Mouse (Mus musculus) heart, embryonic 14.5 days (tissue): ENCODE measurements around the gene Slfn5. TPM values are rescaled to one million over a fixed set of nuclear protein-coding genes. Genes with fewer than 3 reads are reported as not detected.
"Not testable (repeated sequence)": the region's sequence is repeated elsewhere in the genome, so short reads cannot be mapped to it uniquely, and the experiment has no call there.

Source experiments
- ATAC-seq: fragments of 200-750 bp; cut with Nextera tagmentation; 2 replicates; pipeline ENCODE4 v1.8.0; 2017; ENCODE audit warnings: low read depth, moderate TSS enrichment; ENCODE audit not compliant: insufficient number of reproducible peaks, insufficient read depth, low FRiP score
- H3K27ac ChIP-seq, 2 experiments: fragments of 200-500 bp in 1 of 2; fragments of 300-500 bp in 1 of 2; sonication (generic) in 1 of 2; replicated peaks in 1 of 2; 2 replicates each; pipeline ENCODE4 v1.5.1; 2012 to 2014; ENCODE audit warnings: low read depth in 2 of 2, low read length in 2 of 2, control low read depth in 1 of 2, mild to moderate bottlenecking in 1 of 2, mixed read lengths in 1 of 2; ENCODE audit not compliant: control insufficient read depth in 1 of 2, insufficient read depth in 1 of 2
- H3K27me3 ChIP-seq: fragments of 300-500 bp; sonication (generic); 2 replicates; pipeline ENCODE4 v1.6.1; 2014; ENCODE audit warnings: mild to moderate bottlenecking, low read length, control low read depth; ENCODE audit not compliant: control insufficient read depth, insufficient read depth
- H3K36me3 ChIP-seq: fragments of 300-500 bp; sonication (generic); 2 replicates; pipeline ENCODE4 v1.6.1; 2014; ENCODE audit warnings: mild to moderate bottlenecking, control low read depth, low read length, mixed read lengths; ENCODE audit not compliant: control insufficient read depth, insufficient read depth
- H3K4me1 ChIP-seq, 2 experiments: fragments of 200-500 bp in 1 of 2; fragments of 300-500 bp in 1 of 2; sonication (generic) in 1 of 2; 2 replicates each; pipeline ENCODE4 v1.6.1; 2012 to 2014; ENCODE audit warnings: low read length in 2 of 2, control low read depth in 1 of 2, mixed read lengths in 1 of 2; ENCODE audit not compliant: control insufficient read depth in 2 of 2, insufficient read depth in 2 of 2
- H3K4me2 ChIP-seq: fragments of 300-500 bp; sonication (generic); 2 replicates; pipeline ENCODE4 v1.6.1; 2014; ENCODE audit warnings: mild to moderate bottlenecking, low read length
- H3K4me3 ChIP-seq, 2 experiments: fragments of 200-500 bp in 1 of 2; fragments of 300-500 bp in 1 of 2; sonication (generic) in 1 of 2; 2 replicates each; pipeline ENCODE4 v1.5.1; 2012 to 2014; ENCODE audit warnings: low read length in 2 of 2, mild to moderate bottlenecking in 2 of 2, control low read depth in 1 of 2, low read depth in 1 of 2, moderate library complexity in 1 of 2; ENCODE audit not compliant: control insufficient read depth in 1 of 2, insufficient read depth in 1 of 2
- H3K9ac ChIP-seq: fragments of 300-500 bp; sonication (generic); 2 replicates; pipeline ENCODE4 v1.6.1; 2014; ENCODE audit warnings: mild to moderate bottlenecking, low read length
- H3K9me3 ChIP-seq: fragments of 300-500 bp; sonication (generic); 2 replicates; pipeline ENCODE4 v1.6.1; 2016; ENCODE audit warnings: low read length, control low read depth; ENCODE audit not compliant: control insufficient read depth
- WGBS: fragments of 180-500 bp; shearing (Covaris S2); extraction: QIAGEN DNeasy Blood & Tissue Kit; methylation state at CpG from one replicate; pipeline ENCODE4 v1.1.7; 2014; 5-methylcytosine and 5-hydroxymethylcytosine counted together
- polyA plus RNA-seq: library from polyadenylated mRNA; unstranded; fragments of >200 nt; fragmentation: Nextera tagmentation; extraction: Ambion mirVana; gene quantifications from 2 replicates; pipeline ENCODE4 v1.2.1, GENCODE M21; 2014

Slfn5 gene
- polyA plus RNA-seq, 1 experiment from 2014 or later = 6.8 TPM

GRCm38 (mm10) chr11:82910679-82911389 is 40.3 kb upstream of the Slfn5 start:
- H3K4me1 ChIP-seq = peaks cover 26 to 56% of the 10 kb centered on the region in 2 experiments
- no peaks in the 10 kb centered on the region for H3K27me3 ChIP-seq
- H3K4me3 ChIP-seq = peak overlapping the region; percentile 55
- H3K4me2 ChIP-seq = peak overlapping the region; percentile 85
- H3K27ac ChIP-seq = peak overlapping the region; percentile 97
- no peaks in the 10 kb centered on the region for H3K9me3 ChIP-seq
- WGBS = 14% methylated on average over 11 of the region's 11 CpGs
- peak overlapping the region; percentile 86 for H3K9ac ChIP-seq
- peaks cover 22% of the 10 kb centered on the region for H3K36me3 ChIP-seq
- peak; percentile 90 for ATAC-seq

- peak overlapping the region in 1 of 2 experiments; percentile 20; a peak in 1 of 4 replicates for H3K4me3 ChIP-seq
- ATAC-seq = no peak
These were observed 36.3 kb upstream of the Slfn5 start for GRCm38 (mm10) chr11:82914711-82915352.

GRCm38 (mm10) chr11:82920768-82921167 is 30.4 kb upstream of the Slfn5 start:
- no peak overlapping the region for H3K27ac ChIP-seq
- no peaks in the 10 kb centered on the region for H3K27me3 ChIP-seq
- 51% methylated on average over 10 of the region's 10 CpGs for whole genome bisulfite sequencing
- no peaks in the 10 kb centered on the region for H3K9me3 ChIP-seq
- H3K4me2 ChIP-seq = no peak overlapping the region
- no peak overlapping the region for H3K9ac ChIP-seq
- no peak for ATAC-seq
- no peak overlapping the region for H3K4me3 ChIP-seq
- H3K4me1 ChIP-seq = peaks cover 8 to 10% of the 10 kb centered on the region in 2 experiments; a peak in 3 of 4 replicates
- peaks cover 96% of the 10 kb centered on the region for H3K36me3 ChIP-seq

More at GRCm38 (mm10) chr11:82914711-82915352, 36.3 kb upstream of the Slfn5 start:
- peak overlapping the region; percentile 85 for H3K4me2 ChIP-seq
- H3K27me3 ChIP-seq = no peaks in the 10 kb centered on the region
- peaks cover 48% of the 10 kb centered on the region for H3K36me3 ChIP-seq
- no peak overlapping the region for H3K9ac ChIP-seq
- WGBS = 6% methylated on average over 16 of the region's 16 CpGs
- H3K9me3 ChIP-seq = no peaks in the 10 kb centered on the region
- peaks cover 15 to 39% of the 10 kb centered on the region in 2 experiments for H3K4me1 ChIP-seq
- 0 out of 4 replicates have a peak overlapping the region, but pooled peaks of 1 of the 2 experiments have one; percentile 10 for H3K27ac ChIP-seq

DNA sequence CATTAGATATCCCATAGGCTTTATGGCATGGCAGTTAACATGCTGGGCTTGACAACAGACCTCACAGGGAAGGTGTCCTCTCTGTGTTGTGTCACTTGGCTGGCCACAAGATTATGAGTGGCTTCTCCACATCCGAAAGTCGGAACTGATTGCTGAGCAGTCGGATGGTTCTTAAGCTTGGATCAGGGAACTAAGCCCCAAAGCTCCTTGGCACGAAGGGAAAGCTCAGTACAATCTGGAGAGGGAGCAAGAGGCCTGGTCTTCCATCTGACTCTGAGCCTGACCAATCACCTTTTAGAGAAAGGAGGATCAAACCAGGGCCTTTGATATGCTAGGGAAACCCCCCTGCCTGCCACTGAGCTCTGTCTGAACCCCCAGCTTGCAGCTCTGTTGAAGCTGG is 29.5 kb upstream of the Slfn5 start:
- Histone ChIP-seq H3K36me3 (peaks cover 96% of the 10 kb centered on the region), H3K4me3 (no peak overlapping the region), H3K4me2 (no peak overlapping the region), H3K4me1 (peaks cover 10 to 11% of the 10 kb centered on the region in 2 experiments; a peak in 3 of 4 replicates), H3K9ac (no peak overlapping the region), H3K27me3 (no peaks in the 10 kb centered on the region), H3K9me3 (no peaks in the 10 kb centered on the region), H3K27ac (no peak overlapping the region)
- WGBS = 80% methylated on average over 4 of the region's 4 CpGs
- ATAC-seq = no peak

GRCm38 (mm10) chr11:82923910-82924309 is 27.2 kb upstream of the Slfn5 start:
- not testable (repeated sequence) for ATAC-seq
- H3K36me3 ChIP-seq = peaks cover 96% of the 10 kb centered on the region

DNA sequence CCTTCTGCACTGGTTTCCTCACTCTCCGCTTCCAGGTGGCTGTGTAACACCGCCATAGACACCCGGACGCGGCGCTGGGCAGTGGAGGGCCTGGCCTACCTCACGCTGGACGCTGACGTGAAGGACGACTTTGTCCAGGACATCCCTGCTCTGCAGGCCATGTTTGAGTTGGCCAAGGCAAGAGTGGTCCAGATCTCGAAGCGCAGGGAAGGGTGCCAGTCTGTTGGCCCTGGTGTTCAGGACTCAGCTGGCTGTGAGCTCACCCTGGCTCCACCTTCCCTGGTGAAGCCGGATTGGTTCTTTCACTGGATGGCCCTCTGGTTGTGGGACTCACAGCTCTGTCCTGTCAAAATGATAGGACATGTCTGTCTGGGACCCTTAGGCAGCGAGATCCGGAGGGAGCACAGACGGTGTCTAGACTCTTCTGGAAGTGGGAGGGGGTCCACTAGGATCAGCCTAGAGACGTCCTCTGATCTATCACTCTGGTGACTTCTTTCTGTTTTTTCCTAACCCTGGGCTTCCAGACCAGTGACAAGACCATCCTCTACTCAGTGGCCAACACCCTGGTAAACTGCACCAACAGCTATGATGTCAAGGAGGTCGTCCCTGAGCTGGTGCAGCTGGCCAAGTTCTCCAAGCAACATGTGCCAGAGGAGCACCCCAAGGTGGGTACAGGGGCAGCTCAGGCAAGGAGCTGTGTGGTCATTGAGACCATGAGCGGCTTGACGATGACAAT is 22.1 kb upstream of the Slfn5 start:
- ATAC-seq = no peak
- H3K4me2 ChIP-seq = no peak overlapping the region
- H3K9me3 ChIP-seq = no peaks in the 10 kb centered on the region; the same call in 1 of the 2 replicates
- 0 out of 2 replicates have a peak, but pooled peaks cover 4% of the 10 kb centered on the region for H3K27me3 ChIP-seq
- 61% methylated on average over 20 of the region's 20 CpGs for WGBS
- peaks cover 10 to 16% of the 10 kb centered on the region in 2 experiments; a peak in 3 of 4 replicates for H3K4me1 ChIP-seq
- H3K4me3 ChIP-seq = no peak overlapping the region
- H3K27ac ChIP-seq = no peak overlapping the region
- peaks cover 77% of the 10 kb centered on the region for H3K36me3 ChIP-seq
- H3K9ac ChIP-seq = no peak overlapping the region

More at GRCm38 (mm10) chr11:82923910-82924309, 27.2 kb upstream of the Slfn5 start:
- 78% methylated on average over 6 of the region's 6 CpGs for WGBS
- not testable (repeated sequence) for H3K9ac ChIP-seq, H3K9me3 ChIP-seq, H3K27ac ChIP-seq, H3K27me3 ChIP-seq, H3K4me2 ChIP-seq, H3K4me3 ChIP-seq
- peaks cover 10 to 11% of the 10 kb centered on the region in 2 experiments; a peak in 3 of 4 replicates for H3K4me1 ChIP-seq

DNA sequence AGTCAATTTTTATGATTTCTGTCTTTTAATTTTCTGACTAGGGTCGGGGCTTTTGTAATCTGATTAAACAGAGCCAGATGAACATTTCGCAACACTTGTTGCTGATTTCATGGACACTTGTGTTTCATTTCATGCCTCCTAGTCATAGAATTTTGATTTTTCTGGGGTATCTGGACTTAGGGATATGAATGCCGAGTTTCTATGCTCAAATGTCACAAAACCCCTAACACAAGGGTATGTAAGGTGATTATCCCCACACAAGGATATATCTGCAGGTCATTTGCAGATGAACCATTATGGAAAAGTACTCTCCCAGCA is 21.6 kb upstream of the Slfn5 start:
- Histone ChIP-seq H3K27me3 (0 out of 2 replicates have a peak, but pooled peaks cover 4% of the 10 kb centered on the region), H3K9me3 (no peaks in the 10 kb centered on the region; the same call in 1 of the 2 replicates), H3K27ac (no peak overlapping the region), H3K4me3 (no peak overlapping the region), H3K36me3 (peaks cover 77% of the 10 kb centered on the region), H3K9ac (no peak overlapping the region), H3K4me2 (no peak overlapping the region), H3K4me1 (peaks cover 10 to 16% of the 10 kb centered on the region in 2 experiments; a peak in 3 of 4 replicates)
- 72% methylated on average over 3 of the region's 3 CpGs for WGBS
- ATAC-seq = no peak
